Mouse (Mus musculus) heart, adult 2 months (tissue): ENCODE measurements around the gene Nfs1. TPM values are rescaled to one million over a fixed set of nuclear protein-coding genes. Genes with fewer than 3 reads are reported as not detected.
A peak's percentile ranks its signal among the peaks of the same experiment; 100 is the strongest.

ENCODE experiments used
- DNase-seq, 2 experiments: peaks; one replicate each; pipeline ENCODE4 v3.0.0; 2021
- H3K27ac ChIP-seq: fragments of 200-600 bp; 2 replicates; pipeline ENCODE4 v1.8.1; 2022
- H3K27me3 ChIP-seq: fragments of 200-500 bp; 2 replicates; pipeline ENCODE4 v1.6.1; 2012; ENCODE audit warnings: mild to moderate bottlenecking, low read length, inconsistent platforms, mixed read lengths; ENCODE audit not compliant: control insufficient read depth, insufficient read depth
- H3K36me3 ChIP-seq: fragments of 200-500 bp; 2 replicates; pipeline ENCODE4 v1.6.1; 2012; ENCODE audit warnings: low read length, inconsistent platforms; ENCODE audit not compliant: control insufficient read depth, insufficient read depth
- H3K4me1 ChIP-seq: fragments of 200-500 bp; 2 replicates; pipeline ENCODE4 v1.6.1; 2011; ENCODE audit warnings: low read length; ENCODE audit not compliant: control insufficient read depth, insufficient read depth
- H3K4me3 ChIP-seq: fragments of 200-600 bp; 2 replicates; pipeline ENCODE4 v1.8.1; 2022
- H3K79me2 ChIP-seq: fragments of 200-500 bp; replicated peaks from 2 replicates; pipeline ENCODE4 v1.6.1; 2012; ENCODE audit warnings: mild to moderate bottlenecking, inconsistent platforms, low read length, moderate library complexity, mixed read lengths; ENCODE audit not compliant: control insufficient read depth, insufficient read depth
- H3K9ac ChIP-seq: fragments of 200-500 bp; 2 replicates; pipeline ENCODE4 v1.6.1; 2012; ENCODE audit warnings: low read depth, mild to moderate bottlenecking, control low read depth, inconsistent platforms, low read length, mixed read lengths
- CTCF ChIP-seq: fragments of 200-600 bp; IDR thresholded peaks from 2 replicates; pipeline ENCODE4 v1.8.1; 2022; ENCODE audit warnings: antibody characterized with exemption, mild to moderate bottlenecking, moderate library complexity
- EP300 ChIP-seq: fragments of 200-500 bp; IDR thresholded peaks from 2 replicates; pipeline ENCODE4 v1.6.1; 2011; ENCODE audit warnings: low read depth, low read length, control low read depth; ENCODE audit not compliant: insufficient read depth
- POLR2A ChIP-seq: fragments of 200-500 bp; IDR thresholded peaks from 2 replicates; pipeline ENCODE4 v1.6.1; 2011; ENCODE audit warnings: mild to moderate bottlenecking, low read depth, low read length, control low read depth; ENCODE audit not compliant: insufficient read depth
- WGBS: fragments of 180-500 bp; shearing (Covaris S2); methylation state at CpG from one replicate; pipeline ENCODE4 v1.1.7; 2018; 5-methylcytosine and 5-hydroxymethylcytosine counted together
- intact Hi-C: fragments of 180-260 bp; cut with DNase I; formaldehyde crosslinking; loops from one replicate; pipeline ENCODE4 v1.15.1; 2025
- polyA plus RNA-seq: library from polyadenylated mRNA; depleted of rRNA; stranded (reverse); fragments of >200 nt; gene quantifications from 2 replicates; pipeline ENCODE4 v1.2.3, GENCODE M21; 2012
- total RNA-seq, 2 experiments: library from RNA; stranded (reverse); gene quantifications; 2 replicates each; pipeline ENCODE4 v1.2.3; 2021

The Nfs1 gene
- total and polyA plus RNA-seq, 3 experiments, result 81.4 to 96.6 (median 83.7) TPM

- peaks cover 6% of the 10 kb centered on the region for H3K79me2 ChIP-seq
- no peak for TF ChIP-seq CTCF
- no peak for TF ChIP-seq POLR2A
- no peak for TF ChIP-seq EP300
- no peaks in the 10 kb centered on the region for H3K27me3 ChIP-seq
- peak; percentile 9 to 32 for DNase-seq
- intact Hi-C loops, result loop anchor here (5.0 kb wide), 1 partner anchor 43 kb away; the partner anchor contains the start of gene Spag4
- peaks cover 15% of the 10 kb centered on the region for H3K36me3 ChIP-seq
- H3K4me1 ChIP-seq, result peaks cover 4% of the 10 kb centered on the region
- H3K9ac ChIP-seq, result peak overlapping the region; percentile 87
- peak overlapping the region; percentile 98 for H3K27ac ChIP-seq
- H3K4me3 ChIP-seq, result peak overlapping the region; percentile 96
- WGBS, result 0% methylated on average over 16 of the region's 16 CpGs
Observed at GRCm38 (mm10) chr2:156110627-156111357, 33.2 kb downstream of the Nfs1 start.

GRCm38 (mm10) chr2:156091926-156092325 is 52.1 kb downstream of the Nfs1 start:
- H3K79me2 ChIP-seq, result peaks cover 8% of the 10 kb centered on the region
- H3K4me3 ChIP-seq, result no peak overlapping the region
- no peak for DNase-seq
- H3K36me3 ChIP-seq, result peaks cover 9% of the 10 kb centered on the region
- no peak overlapping the region for H3K27ac ChIP-seq
- H3K9ac ChIP-seq, result no peak overlapping the region
- no peaks in the 10 kb centered on the region for H3K27me3 ChIP-seq
- WGBS, result 84% methylated on average over 5 of the region's 5 CpGs
- TF ChIP-seq CTCF (no peak), EP300 (no peak), POLR2A (no peak)
- intact Hi-C loops, result no loop called here
- peaks cover 1% of the 10 kb centered on the region for H3K4me1 ChIP-seq

GRCm38 (mm10) chr2:156089799-156090198 is 54.2 kb downstream of the Nfs1 start:
- no peaks in the 10 kb centered on the region for H3K27me3 ChIP-seq
- WGBS, result 77% methylated on average over 1 of the region's 1 CpGs
- peaks cover 1% of the 10 kb centered on the region for H3K4me1 ChIP-seq
- no peak overlapping the region for H3K4me3 ChIP-seq
- H3K9ac ChIP-seq, result no peak overlapping the region
- TF ChIP-seq CTCF (no peak), POLR2A (no peak), EP300 (no peak)
- peaks cover 4% of the 10 kb centered on the region for H3K36me3 ChIP-seq
- intact Hi-C loops, result no loop called here
- DNase-seq, result no peak
- H3K79me2 ChIP-seq, result peaks cover 4% of the 10 kb centered on the region
- no peak overlapping the region for H3K27ac ChIP-seq

GRCm38 (mm10) chr2:156087391-156088110 is 56.4 kb downstream of the Nfs1 start:
- 84% methylated on average over 7 of the region's 7 CpGs for WGBS
- TF ChIP-seq EP300 (no peak), CTCF (no peak), POLR2A (no peak)

GRCm38 (mm10) chr2:156084541-156084940 is 59.4 kb downstream of the Nfs1 start:
- Histone ChIP-seq H3K4me1 (no peaks in the 10 kb centered on the region; the same call in 1 of the 2 replicates), H3K4me3 (no peak overlapping the region), H3K27me3 (no peaks in the 10 kb centered on the region), H3K27ac (no peak overlapping the region), H3K9ac (no peak overlapping the region), H3K79me2 (peaks cover 4% of the 10 kb centered on the region), H3K36me3 (no peaks in the 10 kb centered on the region; the same call in 1 of the 2 replicates)
- TF ChIP-seq CTCF (no peak), EP300 (no peak)
- intact Hi-C loops, result no loop called here
- no peak for DNase-seq
- 91% methylated on average over 3 of the region's 3 CpGs for WGBS

More at GRCm38 (mm10) chr2:156087391-156088110, 56.4 kb downstream of the Nfs1 start:
- Histone ChIP-seq H3K36me3 (peaks cover 4% of the 10 kb centered on the region), H3K27me3 (no peaks in the 10 kb centered on the region), H3K4me3 (no peak overlapping the region), H3K4me1 (peaks cover 1% of the 10 kb centered on the region), H3K27ac (no peak overlapping the region), H3K9ac (no peak overlapping the region), H3K79me2 (peaks cover 4% of the 10 kb centered on the region)
- DNase-seq, result no peak
- intact Hi-C loops, result no loop called here

- Histone ChIP-seq H3K27me3 (no peaks in the 10 kb centered on the region), H3K79me2 (no peaks in the 10 kb centered on the region), H3K9ac (no peak overlapping the region), H3K36me3 (no peaks in the 10 kb centered on the region), H3K27ac (no peak overlapping the region; the same call in 1 of the 2 replicates), H3K4me3 (no peak overlapping the region), H3K4me1 (no peaks in the 10 kb centered on the region; the same call in 1 of the 2 replicates)
- 89% methylated on average over 7 of the region's 7 CpGs for WGBS
- intact Hi-C loops, result no loop called here
- DNase-seq, result no peak
- TF ChIP-seq CTCF (no peak), EP300 (no peak), POLR2A (no peak)
Observed at GRCm38 (mm10) chr2:156080391-156080790, 63.6 kb downstream of the Nfs1 start.
